Comparison of ENCODE assay signal across 9 mouse cellular contexts in the genomic region with DNA sequence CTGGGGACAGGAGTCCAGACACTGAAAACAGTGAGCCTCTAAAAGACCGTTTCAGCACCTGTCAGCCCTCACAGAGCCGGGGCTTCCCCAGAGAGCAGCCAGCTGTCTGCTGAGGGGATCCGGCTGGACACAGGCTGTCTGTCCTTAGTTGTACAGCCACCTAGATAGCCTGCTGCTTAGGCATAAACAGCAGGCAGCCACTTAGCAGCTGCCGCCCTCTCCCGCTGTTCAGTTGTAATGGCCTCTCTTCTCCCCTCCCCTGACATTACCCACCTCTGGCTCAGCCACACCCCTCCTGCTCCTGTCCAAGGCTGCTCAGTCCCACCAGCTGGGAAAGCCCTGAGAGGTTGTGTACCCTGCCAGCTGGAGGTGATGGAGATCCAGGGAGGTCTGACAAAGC. TPM values are rescaled to one million over a fixed set of nuclear protein-coding genes. Genes with fewer than 3 reads are reported as not detected.
A peak's percentile ranks its signal among the peaks of the same experiment; 100 is the strongest.
DNase-seq lines count a peak whose midpoint lies in the region; ATAC-seq and TF ChIP-seq lines count a peak whose summit lies in the region.
"Had no signal": no experiment of that assay in that cellular context is flagged by ENCODE, and none has a peak within 500 bp of the region (broad histone marks: within the 10 kb centered on the region; RNA-seq: fewer than 3 reads in every experiment).

No protein-coding gene starts in this region.

- peak; percentile 24; the same call in 1 of the 2 replicates for TF ChIP-seq CTCF in stomach, postnatal 0 days (IDR thresholded peaks at IDR 0.05; ENCODE audit: low read depth)

- H3K4me3 ChIP-seq in megakaryocyte, embryonic 14.5 days (replicated peaks): peak overlapping the region; percentile 60
- no peak overlapping the region for H3K4me3 ChIP-seq in limb, embryonic 13.5 days
- H3K4me3 ChIP-seq in stomach, postnatal 0 days (ENCODE audit: low read depth, low read length): no peak overlapping the region
- H3K4me3 ChIP-seq: liver, embryonic 13.5 days had no signal

- WGBS in limb, embryonic 13.5 days: 7% methylated on average over 5 of the region's 5 CpGs
- 43% methylated on average over 5 of the region's 5 CpGs for WGBS in stomach, postnatal 0 days

- no peak for TF ChIP-seq EP300 in stomach, postnatal 0 days (optimal IDR thresholded peaks at IDR 0.05)

- H3K27me3 ChIP-seq in megakaryocyte, embryonic 14.5 days (replicated peaks): peaks cover 62% of the 10 kb centered on the region
- peaks cover 24% of the 10 kb centered on the region for H3K27me3 ChIP-seq in limb, embryonic 13.5 days
- no peaks in the 10 kb centered on the region for H3K27me3 ChIP-seq in stomach, postnatal 0 days (ENCODE audit: control insufficient read depth, insufficient read depth, low read length)

- H3K9me3 ChIP-seq in megakaryocyte, embryonic 14.5 days: no peaks in the 10 kb centered on the region
- H3K9me3 ChIP-seq in limb, embryonic 13.5 days: no peaks in the 10 kb centered on the region
- no peaks in the 10 kb centered on the region for H3K9me3 ChIP-seq in stomach, postnatal 0 days (ENCODE audit: control insufficient read depth, low read length)
- H3K9me3 ChIP-seq: liver, embryonic 13.5 days had no signal

- H3K4me1 ChIP-seq in megakaryocyte, embryonic 14.5 days: peaks cover 25% of the 10 kb centered on the region
- peaks cover 37% of the 10 kb centered on the region for H3K4me1 ChIP-seq in limb, embryonic 13.5 days
- no peaks in the 10 kb centered on the region; the same call in 1 of the 2 replicates for H3K4me1 ChIP-seq in stomach, postnatal 0 days (replicated peaks; ENCODE audit: control insufficient read depth, insufficient read depth)

- peak overlapping the region; percentile 14; the same call in 1 of the 2 replicates for H3K4me2 ChIP-seq in limb, embryonic 13.5 days (replicated peaks)
- H3K4me2 ChIP-seq in stomach, postnatal 0 days (replicated peaks; ENCODE audit: low read depth): no peak overlapping the region
- H3K4me2 ChIP-seq: liver, embryonic 13.5 days had no signal

- peak overlapping the region; percentile 25; the same call in 1 of the 2 replicates for H3K9ac ChIP-seq in limb, embryonic 13.5 days
- H3K9ac ChIP-seq in stomach, postnatal 0 days (ENCODE audit: low read length): no peak overlapping the region
- H3K9ac ChIP-seq: liver, embryonic 13.5 days had no signal

- no peak for ATAC-seq in cerebellum, adult (ENCODE audit: insufficient number of reproducible peaks, low FRiP score, low TSS enrichment)
- no peak for ATAC-seq in megakaryocyte, adult 5-6 weeks (ENCODE audit: poor library complexity, severe bottlenecking)
- ATAC-seq in limb, embryonic 13.5 days (ENCODE audit: low FRiP score, low read depth): peak; percentile 45
- no peak for ATAC-seq in stomach, postnatal 0 days (ENCODE audit: low FRiP score, low TSS enrichment)

- H3K36me3 ChIP-seq in megakaryocyte, embryonic 14.5 days (replicated peaks; ENCODE audit: low read length): no peaks in the 10 kb centered on the region
- H3K36me3 ChIP-seq in limb, embryonic 13.5 days: no peaks in the 10 kb centered on the region
- H3K36me3 ChIP-seq in stomach, postnatal 0 days (ENCODE audit: control insufficient read depth, insufficient read depth, low read length): no peaks in the 10 kb centered on the region
- H3K36me3 ChIP-seq: liver, embryonic 13.5 days had no signal

- DNase-seq in cerebellum, postnatal 14 days: peak; percentile 26 to 33
- DNase-seq in stomach, postnatal 0 days (ENCODE audit: low spot score): no peak
- DNase-seq in urinary bladder, postnatal 10 days (ENCODE audit: low spot score): no peak
- DNase-seq in testis, postnatal 14 days (ENCODE audit: low spot score): no peak
- DNase-seq: liver, embryonic 13.5 days had no signal

- H3K27ac ChIP-seq in limb, embryonic 13.5 days: no peak overlapping the region
- no peak overlapping the region for H3K27ac ChIP-seq in stomach, postnatal 0 days (replicated peaks)
- H3K27ac ChIP-seq: liver, embryonic 13.5 days had no signal

RNA-seq across cellular contexts. Expression of gene Rassf4, which starts 2.7 kb away (rescaled TPM):
- polyA plus RNA-seq in megakaryocyte, embryonic 14.5 days (2012; ENCODE audit: insufficient read depth, low replicate concordance): 0.50 and 8.8 TPM in 2 replicates
- 229 and 230 TPM in 2 replicates for total RNA-seq in megakaryocyte, adult 5-6 weeks (2015)
- 165 and 181 TPM in 2 replicates for total RNA-seq in megakaryocyte, adult 5-6 weeks (2017)
- polyA plus RNA-seq in limb, embryonic 13.5 days (2015; fragmentation: Nextera tagmentation; extraction: Ambion mirVana): 10.6 and 10.7 TPM in 2 replicates
- 4.1 and 5.6 TPM in 2 replicates for polyA plus RNA-seq in stomach, postnatal 0 days (2015; fragmentation: Nextera tagmentation; extraction: Ambion mirVana)

RNA-seq across cellular contexts. Expression of gene Depp1, which starts 20.6 kb away (rescaled TPM):
- 0.51 TPM in 1 of 2 replicates, not detected in the other for polyA plus RNA-seq in megakaryocyte, embryonic 14.5 days (2012; ENCODE audit: insufficient read depth, low replicate concordance)
- 0.36 TPM in 1 of 2 replicates, not detected in the other for total RNA-seq in megakaryocyte, adult 5-6 weeks (2015)
- total RNA-seq in megakaryocyte, adult 5-6 weeks (2017): 0.18 and 0.49 TPM in 2 replicates
- 18.8 and 22.8 TPM in 2 replicates for polyA plus RNA-seq in limb, embryonic 13.5 days (2015; fragmentation: Nextera tagmentation; extraction: Ambion mirVana)
- polyA plus RNA-seq in stomach, postnatal 0 days (2015; fragmentation: Nextera tagmentation; extraction: Ambion mirVana): 31.6 and 37.0 TPM in 2 replicates

RNA-seq across cellular contexts. Expression of gene Zfp422, which starts 42.2 kb away (rescaled TPM):
- 4.4 and 4.8 TPM in 2 replicates for polyA plus RNA-seq in megakaryocyte, embryonic 14.5 days (2012; ENCODE audit: insufficient read depth, low replicate concordance)
- total RNA-seq in megakaryocyte, adult 5-6 weeks (2015): 53.4 and 53.8 TPM in 2 replicates
- total RNA-seq in megakaryocyte, adult 5-6 weeks (2017): 20.6 and 20.8 TPM in 2 replicates
- 222 and 228 TPM in 2 replicates for polyA plus RNA-seq in limb, embryonic 13.5 days (2015; fragmentation: Nextera tagmentation; extraction: Ambion mirVana)
- 52.4 and 54.4 TPM in 2 replicates for polyA plus RNA-seq in stomach, postnatal 0 days (2015; fragmentation: Nextera tagmentation; extraction: Ambion mirVana)

RNA-seq across cellular contexts. Expression of gene Tmem72, which starts 45.7 kb away (rescaled TPM):
- polyA plus RNA-seq in megakaryocyte, embryonic 14.5 days (2012; ENCODE audit: insufficient read depth, low replicate concordance): not detected in 2 replicates
- 0.13 and 0.21 TPM in 2 replicates for total RNA-seq in megakaryocyte, adult 5-6 weeks (2015)
- total RNA-seq in megakaryocyte, adult 5-6 weeks (2017): 0.12 and 0.33 TPM in 2 replicates
- polyA plus RNA-seq in limb, embryonic 13.5 days (2015; fragmentation: Nextera tagmentation; extraction: Ambion mirVana): 0.08 and 0.09 TPM in 2 replicates
- polyA plus RNA-seq in stomach, postnatal 0 days (2015; fragmentation: Nextera tagmentation; extraction: Ambion mirVana): 0.05 and 0.08 TPM in 2 replicates

Comparison
In these comparisons a context has a peak if more than half of its experiments do, and no peak if none do; other contexts are left out.
1. DNase-seq: peak in cerebellum, postnatal 14 days (2 of 2); none in stomach, postnatal 0 days (single experiment), urinary bladder, postnatal 10 days (single experiment) and testis, postnatal 14 days (single experiment).
2. RNA of gene Depp1, which starts 20.6 kb away (polyA plus RNA-seq): 31.6 to 37.0 TPM in stomach, postnatal 0 days and 18.8 to 22.8 TPM in limb, embryonic 13.5 days; 0.51 TPM in megakaryocyte, embryonic 14.5 days; every median in the first group is over 10 times any median in the second.